Mouse (Mus musculus) liver, embryonic 11.5 days (tissue): ENCODE data around the gene Zc3h12d. TPM values are rescaled to one million over a fixed set of nuclear protein-coding genes. Genes with fewer than 3 reads are reported as not detected.

ENCODE experiments used
- ATAC-seq: fragments of 200-750 bp; cut with Nextera tagmentation; replicated peaks from 2 replicates; pipeline ENCODE4 v1.8.0; 2017; ENCODE audit warnings: moderate number of reproducible peaks, mild to moderate bottlenecking, moderate TSS enrichment, moderate library complexity; ENCODE audit not compliant: low FRiP score
- DNase-seq: peaks from one replicate; pipeline ENCODE4 v3.0.0-alpha.2; 2017; ENCODE audit warnings: low spot score
- H3K27ac ChIP-seq: fragments of 300-500 bp; sonication (generic); 2 replicates; pipeline ENCODE4 v1.5.1; 2014; ENCODE audit warnings: mild to moderate bottlenecking, low read depth, low read length, control low read depth
- H3K27me3 ChIP-seq: fragments of 300-500 bp; sonication (generic); replicated peaks from 2 replicates; pipeline ENCODE4 v1.6.1; 2014; ENCODE audit warnings: low read length, mixed read lengths; ENCODE audit not compliant: control insufficient read depth, insufficient read depth
- H3K36me3 ChIP-seq: fragments of 300-500 bp; sonication (generic); 2 replicates; pipeline ENCODE4 v1.6.1; 2014; ENCODE audit warnings: mild to moderate bottlenecking, low read length, moderate library complexity, mixed read lengths; ENCODE audit not compliant: control insufficient read depth, insufficient read depth
- H3K4me1 ChIP-seq: fragments of 300-500 bp; sonication (generic); replicated peaks from 2 replicates; pipeline ENCODE4 v1.6.1; 2014; ENCODE audit warnings: low read length, mixed read lengths; ENCODE audit not compliant: control insufficient read depth, insufficient read depth
- H3K4me2 ChIP-seq: fragments of 300-500 bp; sonication (generic); 2 replicates; pipeline ENCODE4 v1.6.1; 2014; ENCODE audit warnings: mild to moderate bottlenecking, control low read depth, moderate library complexity
- H3K4me3 ChIP-seq: fragments of 300-500 bp; sonication (generic); 2 replicates; pipeline ENCODE4 v1.5.1; 2014; ENCODE audit warnings: low read depth, low read length, control low read depth
- H3K9ac ChIP-seq: fragments of 300-500 bp; sonication (generic); 2 replicates; pipeline ENCODE4 v1.6.1; 2014; ENCODE audit warnings: low read depth, low read length, control low read depth
- H3K9me3 ChIP-seq: fragments of 300-500 bp; sonication (generic); 2 replicates; pipeline ENCODE4 v1.6.1; 2016; ENCODE audit warnings: low read length, inconsistent platforms, mixed read lengths; ENCODE audit not compliant: control insufficient read depth
- WGBS: fragments of 180-500 bp; shearing (Covaris S2); extraction: QIAGEN DNeasy Blood & Tissue Kit; methylation state at CpG from one replicate; pipeline ENCODE4 v1.1.7; 2014; 5-methylcytosine and 5-hydroxymethylcytosine counted together
- microRNA-seq: library from miRNA; unstranded; fragments of <30 nt; microRNA quantifications from one replicate; pipeline ENCODE4, GENCODE M21; 2017; ENCODE audit warnings: borderline number of aligned reads
- polyA plus RNA-seq: library from polyadenylated mRNA; unstranded; fragments of >200 nt; fragmentation: Nextera tagmentation; extraction: Ambion mirVana; gene quantifications from 2 replicates; pipeline ENCODE4 v1.2.1, GENCODE M21; 2014

The Zc3h12d gene
- polyA plus RNA-seq, 1 experiment from 2014 or later = 0.05 TPM

GRCm38 (mm10) chr10:7907151-7907550, 74.9 kb downstream of the Zc3h12d start:
- Histone ChIP-seq H3K36me3 (peaks cover 55% of the 10 kb centered on the region), H3K9ac (no peak overlapping the region), H3K27me3 (no peaks in the 10 kb centered on the region), H3K9me3 (no peaks in the 10 kb centered on the region), H3K4me1 (no peaks in the 10 kb centered on the region), H3K27ac (no peak overlapping the region), H3K4me2 (no peak overlapping the region), H3K4me3 (no peak overlapping the region)
- DNase-seq (no peak), ATAC-seq (no peak)
- WGBS = 87% methylated on average over 12 of the region's 12 CpGs

GRCm38 (mm10) chr10:7911268-7911667, 79.0 kb downstream of the Zc3h12d start:
- WGBS = 82% methylated on average over 10 of the region's 10 CpGs
- Histone ChIP-seq H3K27me3 (no peaks in the 10 kb centered on the region), H3K4me1 (no peaks in the 10 kb centered on the region), H3K36me3 (peaks cover 31% of the 10 kb centered on the region), H3K9me3 (no peaks in the 10 kb centered on the region), H3K4me3 (no peak overlapping the region), H3K27ac (no peak overlapping the region), H3K4me2 (no peak overlapping the region), H3K9ac (no peak overlapping the region)
- ATAC-seq (no peak), DNase-seq (no peak)

Small RNA genes lying within 50 kb of the gene (microRNA-seq; reads per million reads assigned to microRNA genes)
- gene Mir5104 = 2.1 reads per million

Other genes with a start within 250 kb of the Zc3h12d start
- 1.8 and 2.3 TPM in 2 replicates for gene Lrp11, start 242.7 kb upstream of the Zc3h12d start, polyA plus RNA-seq
- gene Nup43, start 165.0 kb upstream of the Zc3h12d start, polyA plus RNA-seq = 66.1 and 68.3 TPM in 2 replicates
- 137 and 143 TPM in 2 replicates for gene Pcmt1, start 151.3 kb upstream of the Zc3h12d start, polyA plus RNA-seq
- gene Lats1, start 151.3 kb upstream of the Zc3h12d start, polyA plus RNA-seq = 7.7 and 7.9 TPM in 2 replicates
- 63.6 and 68.0 TPM in 2 replicates for gene Katna1, start 106.5 kb upstream of the Zc3h12d start, polyA plus RNA-seq
- 41.5 and 48.0 TPM in 2 replicates for gene Ginm1, start 39.6 kb upstream of the Zc3h12d start, polyA plus RNA-seq
- gene Ppil4, start 39.6 kb upstream of the Zc3h12d start, polyA plus RNA-seq = 44.3 and 53.0 TPM in 2 replicates
- 19.9 and 23.0 TPM in 2 replicates for gene Tab2, start 123.8 kb downstream of the Zc3h12d start, polyA plus RNA-seq